Mouse (Mus musculus) layer of hippocampus, adult 18-20 months (tissue): Measurements from ENCODE around the gene Gm45837. TPM values are rescaled to one million over a fixed set of nuclear protein-coding genes. Genes with fewer than 3 reads are reported as not detected.

Experiments used
- DNase-seq, 2 experiments: peaks; one replicate each; pipeline ENCODE4 v3.0.0; 2022; ENCODE audit warnings: low spot score in 2 of 2
- total RNA-seq, 2 experiments: library from RNA; stranded (reverse); gene quantifications; 2 replicates each; pipeline ENCODE4 v1.2.3; 2021

Gm45837 gene
- total RNA-seq, 2 experiments from 2014 or later: 2.0 TPM; not detected in 1

GRCm38 (mm10) chr7:101389256-101389655 lies 21.4 kb upstream of the Gm45837 start:
- DNase-seq: no peak

- no peak for DNase-seq
Observed at GRCm38 (mm10) chr7:101391909-101392479, 18.7 kb upstream of the Gm45837 start.

DNA sequence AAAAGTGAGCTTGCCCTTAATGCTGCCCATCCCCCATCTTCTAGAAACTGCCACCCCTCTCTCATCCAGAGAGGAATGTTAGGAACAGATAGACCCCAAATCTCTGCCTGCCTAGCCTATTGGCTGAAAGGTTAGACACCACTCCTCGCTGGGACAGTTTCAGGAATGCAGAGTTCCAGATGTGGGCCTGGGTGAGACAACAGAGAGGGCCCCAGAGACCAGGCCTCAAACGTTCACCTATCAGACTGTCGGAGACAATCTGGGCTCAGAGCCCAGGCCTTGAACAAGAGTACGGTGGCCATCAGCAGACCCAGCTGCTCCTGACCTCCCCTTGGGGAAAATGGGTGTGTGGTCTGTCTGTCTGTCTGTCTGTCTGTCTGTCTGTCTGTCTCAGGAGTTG lies 17.7 kb upstream of the Gm45837 start:
- no peak for DNase-seq

DNA sequence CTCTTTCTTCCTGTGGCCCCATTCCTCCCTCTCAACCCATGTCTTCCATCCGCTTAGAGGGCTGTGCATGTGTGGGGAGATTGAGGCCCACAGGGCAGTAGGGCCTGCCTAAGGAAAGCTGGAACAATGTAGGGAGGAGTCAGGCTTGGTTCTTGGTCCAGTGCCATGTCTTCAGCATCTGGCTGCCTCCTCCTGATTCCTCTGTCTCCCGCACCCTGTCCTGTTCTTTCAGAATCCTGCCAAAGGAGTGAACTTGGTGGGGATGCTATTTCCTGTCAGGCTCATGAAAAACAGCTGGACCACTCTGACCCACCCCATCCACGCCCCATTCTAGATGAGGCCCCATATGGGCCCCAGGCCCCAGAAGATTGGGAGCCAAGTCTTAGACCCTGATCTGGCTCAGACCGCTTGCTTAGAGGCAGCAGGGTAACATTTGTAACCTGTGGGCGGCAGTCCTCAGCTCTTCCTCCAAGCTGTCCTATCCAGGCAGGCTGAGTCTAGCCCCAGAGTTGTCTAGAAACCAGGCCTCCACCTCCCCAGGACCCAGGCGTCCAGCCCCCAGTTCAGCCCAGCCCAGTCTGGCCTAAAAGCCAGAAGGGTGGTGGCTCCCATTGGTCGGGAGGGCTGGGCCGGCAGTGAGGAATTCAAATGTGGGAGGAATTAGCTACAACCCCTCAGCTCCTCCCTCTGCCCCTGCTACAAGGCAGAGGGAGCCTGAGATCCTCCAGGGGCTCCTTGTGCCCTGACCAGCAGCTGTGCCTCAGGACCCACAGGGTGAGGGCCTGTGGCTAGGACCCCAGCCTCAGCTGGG lies 16.8 kb upstream of the Gm45837 start:
- no peak for DNase-seq

GRCm38 (mm10) chr7:101394569-101394968 lies 16.1 kb upstream of the Gm45837 start:
- no peak for DNase-seq

DNA sequence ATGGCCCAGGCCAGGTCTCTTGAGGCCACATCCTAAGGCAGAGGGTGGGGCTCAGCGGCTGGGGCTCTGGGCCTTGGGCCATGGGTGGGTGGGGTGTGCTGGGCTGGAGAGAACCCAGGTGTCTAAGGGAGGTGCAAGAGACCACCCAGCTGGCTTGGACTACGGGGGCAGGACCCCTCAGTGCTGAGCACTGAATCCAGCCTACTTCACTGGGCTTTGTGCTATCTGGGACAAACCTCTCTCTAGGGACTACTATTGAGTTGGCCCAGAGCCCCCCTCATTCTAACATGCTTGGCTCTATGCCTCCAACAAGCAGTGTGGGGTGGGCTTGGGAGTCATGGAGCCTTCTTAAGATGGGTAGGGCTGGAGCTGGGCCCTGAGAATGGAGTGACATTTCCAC lies 15.2 kb upstream of the Gm45837 start:
- DNase-seq: no peak

DNA sequence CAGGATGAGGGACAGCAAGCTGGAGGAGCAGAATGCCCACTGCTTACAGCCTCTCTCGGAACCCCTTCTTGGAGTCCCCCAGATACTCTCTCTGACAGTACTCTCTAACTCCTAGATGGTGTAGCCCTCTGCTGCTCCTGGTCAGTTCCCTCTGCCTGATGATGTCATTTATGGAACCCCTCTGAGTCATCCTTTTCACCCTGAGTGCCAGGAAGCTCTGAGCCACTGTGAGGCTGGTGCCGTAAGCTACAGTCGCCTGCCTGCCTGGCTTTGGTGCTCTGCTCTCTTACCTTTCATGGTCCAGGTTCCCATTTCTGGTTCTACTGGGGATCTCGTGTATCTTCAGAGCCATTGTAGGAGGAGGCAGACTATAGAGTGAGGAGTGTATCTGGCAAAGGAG lies 13.5 kb upstream of the Gm45837 start:
- no peak for DNase-seq

GRCm38 (mm10) chr7:101401510-101401909 lies 9.2 kb upstream of the Gm45837 start:
- no peak for DNase-seq

- no peak for DNase-seq
Observed at GRCm38 (mm10) chr7:101403831-101404230, 6.9 kb upstream of the Gm45837 start.

DNA sequence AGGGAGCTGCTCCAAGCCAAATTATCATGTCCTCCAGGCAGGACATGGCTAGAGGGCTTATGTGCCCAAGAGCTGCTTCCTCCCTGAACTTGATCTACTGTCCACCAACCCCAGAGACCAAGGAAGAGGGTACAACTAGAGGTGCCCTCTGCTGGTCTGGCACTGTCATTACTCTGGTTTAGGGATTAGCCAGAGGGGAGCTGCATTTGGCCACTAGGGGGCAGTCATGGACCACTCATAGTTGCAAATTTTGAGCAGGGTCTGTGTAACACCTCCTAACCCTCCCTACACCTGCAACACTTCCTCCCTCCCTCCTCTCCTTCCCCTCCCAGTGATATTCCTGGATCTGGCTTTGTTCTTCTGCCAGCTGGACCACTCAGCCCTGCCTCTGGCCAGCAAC lies 2.1 kb downstream of the Gm45837 start:
- peak; percentile 73 to 93 for DNase-seq

- DNase-seq: no peak
Observed at GRCm38 (mm10) chr7:101414209-101414608, 3.5 kb downstream of the Gm45837 start.

DNA sequence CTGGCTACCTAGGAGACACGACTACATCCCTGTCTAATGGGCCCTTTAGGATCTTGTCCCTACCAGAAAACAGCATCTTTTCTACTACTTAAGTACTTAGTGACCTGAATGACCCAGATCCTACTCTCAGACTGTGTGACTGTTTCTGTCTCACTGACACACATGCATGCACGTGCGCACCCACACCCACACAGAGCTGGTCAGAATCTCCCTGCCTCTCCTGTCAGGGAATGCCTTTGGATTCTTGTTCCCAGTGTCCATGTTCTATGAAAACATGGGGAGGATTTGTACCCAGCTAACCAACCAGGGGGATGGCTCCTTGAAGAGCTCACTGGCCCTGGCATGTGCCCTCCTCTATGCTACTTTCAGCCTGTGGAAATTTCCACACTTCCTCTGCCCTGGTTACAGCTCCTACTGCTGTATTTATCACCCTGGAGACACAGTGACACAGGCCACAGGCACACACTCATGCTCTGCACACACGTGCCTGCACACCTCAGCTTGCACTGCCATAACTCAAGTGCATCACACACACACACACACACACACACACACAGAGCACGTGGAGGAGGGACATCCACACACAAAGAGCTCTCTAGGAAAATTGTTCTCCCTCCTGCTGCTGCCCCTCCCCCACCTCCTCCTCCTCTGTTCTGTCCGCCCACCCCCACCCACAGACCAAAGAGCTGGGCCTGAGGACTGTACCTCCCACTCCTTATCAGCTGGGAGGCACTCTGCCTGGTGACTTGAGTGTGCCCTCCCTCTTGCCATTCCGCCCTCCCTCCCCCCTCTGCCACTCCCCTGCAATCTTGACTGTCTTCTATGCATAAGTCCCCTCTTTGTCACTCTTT lies 4.2 kb downstream of the Gm45837 start:
- DNase-seq: peak in 1 of 2 experiments; percentile 39

DNA sequence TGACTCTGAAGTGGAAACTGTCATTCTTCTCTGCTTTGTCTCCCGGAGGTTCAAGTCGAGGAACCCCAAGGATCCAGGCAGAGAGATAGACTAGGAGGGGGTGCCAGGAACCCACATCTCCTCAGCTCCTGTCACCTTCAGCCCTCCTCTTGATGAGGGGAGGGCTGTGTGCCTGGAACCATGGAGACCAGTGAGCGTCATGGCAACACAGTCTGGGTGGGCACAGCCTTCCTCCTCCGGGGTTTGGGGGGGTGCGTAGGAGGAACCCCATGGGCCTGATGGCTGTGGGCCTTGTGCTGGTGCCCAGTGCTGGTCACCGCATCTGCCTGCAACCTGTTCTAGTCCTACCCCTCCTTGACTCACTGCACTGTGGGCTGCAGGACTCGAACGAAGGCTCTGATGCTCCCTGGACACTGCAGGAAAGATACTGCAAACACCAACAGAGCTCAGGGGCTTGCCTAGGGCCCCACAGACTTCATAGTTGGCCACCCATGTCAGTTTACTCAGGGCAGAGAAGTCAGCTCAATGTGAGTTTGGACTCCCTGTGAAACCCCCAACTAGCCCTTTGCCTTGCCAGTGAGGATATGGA lies 4.9 kb downstream of the Gm45837 start:
- DNase-seq: no peak

DNA sequence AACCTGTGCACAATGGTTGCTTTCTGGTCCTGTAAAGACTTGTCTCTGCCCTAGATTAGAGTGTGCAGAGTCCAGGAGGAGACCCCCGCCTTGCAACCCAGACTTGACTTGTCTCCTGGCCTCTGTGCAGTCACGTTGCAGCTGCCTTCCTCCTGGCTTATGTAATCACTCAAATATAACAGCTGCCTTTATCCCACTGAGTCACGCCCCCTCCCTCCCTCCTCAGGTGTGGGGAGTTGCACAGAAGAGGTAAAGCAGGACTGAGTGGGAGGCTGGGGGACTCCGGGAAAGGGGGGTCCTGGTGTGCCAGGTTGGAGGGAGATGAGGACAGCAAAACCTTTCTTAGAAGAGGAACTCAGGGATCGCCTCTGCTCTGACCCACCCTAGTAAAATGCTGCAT lies 5.7 kb downstream of the Gm45837 start:
- DNase-seq: no peak

GRCm38 (mm10) chr7:101419013-101419770 lies 8.5 kb downstream of the Gm45837 start:
- peak in 1 of 2 experiments; percentile 65 for DNase-seq

DNA sequence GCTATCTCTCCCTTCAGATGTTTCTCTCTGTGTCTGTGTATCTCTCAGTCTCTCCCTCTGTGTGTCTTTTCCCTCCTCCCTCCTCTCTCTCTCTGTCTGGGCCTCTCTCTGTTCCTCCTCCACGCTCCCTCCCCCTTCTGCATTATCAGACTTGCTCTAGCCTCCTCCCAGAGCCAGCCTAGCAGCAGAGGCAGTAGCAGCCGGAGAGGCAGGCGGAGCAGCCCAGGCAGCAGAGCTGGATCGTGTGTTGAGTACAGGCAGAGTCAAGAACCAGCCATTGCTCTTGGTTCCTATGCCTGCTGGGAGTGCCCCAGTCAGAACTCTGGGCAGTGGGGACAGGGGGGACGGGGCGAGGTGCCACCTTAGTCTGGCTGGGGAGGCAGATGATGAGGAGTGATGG lies 10.8 kb downstream of the Gm45837 start, which contains the start of gene Pde2a:
Gene Pde2a, plus strand, starts transcription at position 163 of the 400 bp plus-strand sequence.
- DNase-seq: peak; percentile 85 to 89

GRCm38 (mm10) chr7:101422069-101422468 lies 11.4 kb downstream of the Gm45837 start:
- no peak for DNase-seq

DNA sequence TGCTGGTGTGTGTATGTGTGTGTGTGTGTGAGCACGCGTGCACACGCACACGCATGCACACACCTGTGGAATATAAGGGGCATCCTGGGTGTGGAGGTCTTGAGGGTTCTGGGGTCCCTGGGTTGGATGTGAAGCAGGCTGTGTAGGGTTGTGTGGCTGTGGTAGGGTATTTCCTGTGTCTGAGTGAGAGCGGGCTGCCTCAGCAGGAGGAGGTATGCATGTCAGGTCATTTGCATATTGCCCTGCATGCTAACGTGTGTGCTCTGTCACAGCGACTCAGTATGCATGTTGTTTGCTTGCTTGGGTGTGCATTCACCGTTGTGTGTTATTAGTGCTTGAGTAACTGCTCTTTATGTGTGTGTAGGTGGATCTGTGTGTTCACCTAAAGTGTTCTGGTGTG lies 12.0 kb downstream of the Gm45837 start:
- DNase-seq: no peak

GRCm38 (mm10) chr7:101423970-101424369 lies 13.3 kb downstream of the Gm45837 start:
- DNase-seq: no peak

DNA sequence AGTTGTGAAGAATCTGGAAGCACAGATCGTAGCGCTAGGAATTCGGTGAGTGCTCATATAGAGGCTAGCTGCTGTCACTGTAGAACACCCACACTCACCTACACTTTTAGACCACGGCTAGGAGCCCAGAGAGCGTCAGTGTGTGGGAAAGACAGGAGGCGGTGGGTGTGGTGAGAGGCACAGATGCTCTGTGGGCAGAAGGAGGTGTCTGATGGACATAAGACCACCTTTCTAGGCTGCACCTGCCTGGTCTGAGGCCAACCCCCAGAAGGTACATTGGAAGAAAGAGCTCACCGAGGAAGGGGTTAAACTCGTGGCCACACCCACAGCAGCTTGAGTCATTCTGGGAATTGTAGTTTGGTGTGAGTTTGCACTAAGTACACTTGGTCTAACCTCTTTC lies 16.0 kb downstream of the Gm45837 start:
- peak in 1 of 2 experiments; percentile 52 for DNase-seq

DNA sequence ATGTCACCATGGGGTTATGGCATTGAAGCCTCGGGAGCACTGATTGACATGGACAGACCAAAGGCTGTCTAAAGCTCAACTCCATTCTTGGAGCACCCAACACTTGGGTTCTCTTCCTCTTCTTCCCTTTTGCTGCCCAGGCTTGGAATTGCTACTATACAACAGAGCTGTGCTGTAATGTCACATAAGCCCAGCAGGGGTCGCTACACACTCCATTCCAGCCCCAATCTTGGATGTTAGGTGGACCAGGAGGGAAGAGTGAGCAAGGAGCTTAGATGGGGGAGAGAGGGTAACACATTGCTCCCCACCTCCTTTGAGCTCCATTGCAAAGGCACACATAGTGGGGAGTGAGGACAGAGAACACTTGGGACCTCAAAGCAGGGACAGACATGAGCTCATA lies 17.1 kb downstream of the Gm45837 start:
- peak in 1 of 2 experiments; percentile 74 for DNase-seq
